Mouse (Mus musculus) MEL (cell line): ENCODE measurements around the gene Tex46. TPM values are rescaled to one million over a fixed set of nuclear protein-coding genes. Genes with fewer than 3 reads are reported as not detected.

Source experiments
- DNase-seq: peaks from one replicate; pipeline ENCODE4 v3.0.0; 2011; ENCODE audit warnings: low read depth, low spot score
- H3K27ac ChIP-seq: 2 replicates; pipeline ENCODE4 v1.5.1; 2012; ENCODE audit warnings: low read depth, mild to moderate bottlenecking, control low read depth, low read length, moderate library complexity; ENCODE audit not compliant: control insufficient read depth
- H3K27me3 ChIP-seq, 2 experiments: fragments of 150-350 bp in 1 of 2; sonication (generic) in 1 of 2; 2 replicates each; pipeline ENCODE4 v1.6.1; 2012; ENCODE audit warnings: low read length in 2 of 2, mild to moderate bottlenecking in 2 of 2, improper control_type of control experiment in 1 of 2, moderate library complexity in 1 of 2; ENCODE audit not compliant: insufficient read depth in 2 of 2, control insufficient read depth in 1 of 2
- H3K36me3 ChIP-seq, 2 experiments: 2 replicates each; pipeline ENCODE4 v1.6.1; 2012 to 2014; ENCODE audit warnings: low read length in 2 of 2, improper control_type of control experiment in 1 of 2, inconsistent platforms in 1 of 2, mild to moderate bottlenecking in 1 of 2; ENCODE audit not compliant: insufficient read depth in 2 of 2, control insufficient read depth in 1 of 2
- H3K4me1 ChIP-seq, 2 experiments: fragments of 150-350 bp in 1 of 2; sonication (generic) in 1 of 2; 2 replicates each; pipeline ENCODE4 v1.6.1; 2012; ENCODE audit warnings: low read length in 2 of 2, improper control_type of control experiment in 1 of 2, mild to moderate bottlenecking in 1 of 2; ENCODE audit not compliant: insufficient read depth in 2 of 2, control insufficient read depth in 1 of 2
- H3K4me3 ChIP-seq, 2 experiments: fragments of 150-350 bp in 1 of 2; sonication (generic) in 1 of 2; 2 replicates each; pipeline ENCODE4 v1.5.1; 2012; ENCODE audit warnings: low read depth in 2 of 2, low read length in 2 of 2, mild to moderate bottlenecking in 2 of 2, moderate library complexity in 2 of 2, control low read depth in 1 of 2, improper control_type of control experiment in 1 of 2; ENCODE audit not compliant: control insufficient read depth in 1 of 2, insufficient read depth in 1 of 2
- H3K79me2 ChIP-seq: 2 replicates; pipeline ENCODE4 v1.6.1; 2012; ENCODE audit warnings: mild to moderate bottlenecking, low read length, moderate library complexity; ENCODE audit not compliant: control insufficient read depth, poor library complexity, insufficient read depth
- H3K9ac ChIP-seq: 2 replicates; pipeline ENCODE4 v1.6.1; 2012; ENCODE audit warnings: low read depth, mild to moderate bottlenecking, control low read depth, low read length, moderate library complexity; ENCODE audit not compliant: control insufficient read depth, poor library complexity, severe bottlenecking
- H3K9me3 ChIP-seq: fragments of 150-350 bp; sonication (generic); replicated peaks from 2 replicates; pipeline ENCODE4 v1.6.1; 2012; ENCODE audit warnings: mild to moderate bottlenecking, low read length, improper control_type of control experiment, moderate library complexity; ENCODE audit not compliant: insufficient read depth
- BHLHE40 ChIP-seq: IDR thresholded peaks from 2 replicates; pipeline ENCODE4 v1.6.1; 2012; ENCODE audit warnings: low read depth, mild to moderate bottlenecking, inconsistent platforms, low read length, improper control_type of control experiment, borderline replicate concordance
- CHD1 ChIP-seq: IDR thresholded peaks from 2 replicates; pipeline ENCODE4 v1.6.1; 2012; ENCODE audit warnings: low read depth, mild to moderate bottlenecking, inconsistent platforms, low read length, improper control_type of control experiment
- CHD2 ChIP-seq: IDR thresholded peaks from 2 replicates; pipeline ENCODE4 v1.6.1; 2011; ENCODE audit warnings: low read length, improper control_type of control experiment
- E2F4 ChIP-seq: IDR thresholded peaks from 2 replicates; pipeline ENCODE4 v1.6.1; 2011; ENCODE audit warnings: low read depth, low read length, improper control_type of control experiment, borderline replicate concordance
- ELF1 ChIP-seq: IDR thresholded peaks from 2 replicates; pipeline ENCODE4 v1.6.1; 2014; ENCODE audit warnings: low read depth, mild to moderate bottlenecking, inconsistent platforms, low read length, improper control_type of control experiment, moderate library complexity
- ETS1 ChIP-seq: IDR thresholded peaks from 2 replicates; pipeline ENCODE4 v1.6.1; 2012; ENCODE audit warnings: low read depth, mild to moderate bottlenecking, inconsistent platforms, low read length, improper control_type of control experiment, moderate library complexity
- GABPA ChIP-seq: IDR thresholded peaks from 2 replicates; pipeline ENCODE4 v1.6.1; 2012; ENCODE audit warnings: low read depth, mild to moderate bottlenecking, inconsistent platforms, low read length, improper control_type of control experiment, moderate library complexity
- HCFC1 ChIP-seq: IDR thresholded peaks from 2 replicates; pipeline ENCODE4 v1.6.1; 2012; ENCODE audit warnings: low read depth, mild to moderate bottlenecking, inconsistent platforms, low read length, improper control_type of control experiment, moderate library complexity
- KAT2A ChIP-seq: conservative IDR thresholded peaks from 2 replicates; pipeline ENCODE4 v1.6.1; 2012; ENCODE audit warnings: low read depth, low read length, improper control_type of control experiment, inconsistent platforms
- MAFK ChIP-seq: IDR thresholded peaks from 2 replicates; pipeline ENCODE4 v1.6.1; 2011; ENCODE audit warnings: low read depth, mild to moderate bottlenecking, low read length, improper control_type of control experiment, borderline replicate concordance
- MAX ChIP-seq: IDR thresholded peaks from 2 replicates; pipeline ENCODE4 v1.6.1; 2011; ENCODE audit warnings: low read length, improper control_type of control experiment
- MAZ ChIP-seq: IDR thresholded peaks from 2 replicates; pipeline ENCODE4 v1.6.1; 2012; ENCODE audit warnings: low read depth, mild to moderate bottlenecking, inconsistent platforms, low read length, improper control_type of control experiment
- MEF2A ChIP-seq: IDR thresholded peaks from 2 replicates; pipeline ENCODE4 v1.6.1; 2014; ENCODE audit warnings: low read depth, mild to moderate bottlenecking, inconsistent platforms, low read length, improper control_type of control experiment; ENCODE audit not compliant: poor library complexity, insufficient replicate concordance, severe bottlenecking; ENCODE audit errors: extremely low read depth
- MXI1 ChIP-seq: IDR thresholded peaks from 2 replicates; pipeline ENCODE4 v1.6.1; 2011; ENCODE audit warnings: mild to moderate bottlenecking, low read depth, low read length, improper control_type of control experiment
- NRF1 ChIP-seq: IDR thresholded peaks from 2 replicates; pipeline ENCODE4 v1.6.1; 2014; ENCODE audit warnings: low read depth, mild to moderate bottlenecking, inconsistent platforms, low read length, improper control_type of control experiment, moderate library complexity; ENCODE audit not compliant: poor library complexity, insufficient read depth, severe bottlenecking
- POLR2A ChIP-seq, 2 experiments: IDR thresholded peaks; 2 replicates each; pipeline ENCODE4 v1.6.1; 2011 to 2012; ENCODE audit warnings: low read length in 2 of 2, mild to moderate bottlenecking in 2 of 2, control low read depth in 1 of 2, improper control_type of control experiment in 1 of 2, low read depth in 1 of 2, moderate library complexity in 1 of 2; ENCODE audit not compliant: control insufficient read depth in 1 of 2, insufficient read depth in 1 of 2, poor library complexity in 1 of 2
- RAD21 ChIP-seq: IDR thresholded peaks from 2 replicates; pipeline ENCODE4 v1.6.1; 2011; ENCODE audit warnings: mild to moderate bottlenecking, low read depth, low read length, improper control_type of control experiment
- SMC3 ChIP-seq: IDR thresholded peaks from 2 replicates; pipeline ENCODE4 v1.6.1; 2011; ENCODE audit warnings: low read depth, low read length, improper control_type of control experiment
- TAL1 ChIP-seq: IDR thresholded peaks from 2 replicates; pipeline ENCODE4 v1.6.1; 2012; ENCODE audit warnings: mild to moderate bottlenecking, inconsistent platforms, low read length, moderate library complexity, mixed read lengths
- TBP ChIP-seq: IDR thresholded peaks from 2 replicates; pipeline ENCODE4 v1.8.0; 2011; ENCODE audit warnings: low read depth, low read length, improper control_type of control experiment
- TCF12 ChIP-seq: IDR thresholded peaks from 2 replicates; pipeline ENCODE4 v1.6.1; 2014; ENCODE audit warnings: low read depth, mild to moderate bottlenecking, inconsistent platforms, low read length, improper control_type of control experiment, moderate library complexity
- UBTF ChIP-seq: IDR thresholded peaks from 2 replicates; pipeline ENCODE4 v1.6.1; 2012; ENCODE audit warnings: low read depth, mild to moderate bottlenecking, inconsistent platforms, low read length, improper control_type of control experiment, moderate library complexity, borderline replicate concordance; ENCODE audit not compliant: insufficient read depth
- USF1 ChIP-seq: IDR thresholded peaks from 2 replicates; pipeline ENCODE4 v1.6.1; 2014; ENCODE audit warnings: low read depth, mild to moderate bottlenecking, inconsistent platforms, low read length, improper control_type of control experiment, moderate library complexity
- USF2 ChIP-seq, 2 experiments: IDR thresholded peaks; 2 replicates each; pipeline ENCODE4 v1.6.1; 2011 to 2012; ENCODE audit warnings: improper control_type of control experiment in 2 of 2, low read length in 2 of 2, borderline replicate concordance in 1 of 2, inconsistent platforms in 1 of 2, low read depth in 1 of 2, mild to moderate bottlenecking in 1 of 2; ENCODE audit not compliant: insufficient read depth in 1 of 2
- ZMIZ1 ChIP-seq: IDR thresholded peaks from 2 replicates; pipeline ENCODE4 v1.6.1; 2012; ENCODE audit warnings: low read depth, mild to moderate bottlenecking, inconsistent platforms, low read length, improper control_type of control experiment, moderate library complexity
- polyA plus RNA-seq, 2 experiments: library from polyadenylated mRNA; stranded (reverse) in 1 of 2; unstranded in 1 of 2; fragments of >175 nt in 1 of 2; fragments of >200 nt in 1 of 2; gene quantifications; 2 replicates each; pipeline versions ENCODE4 v1.2.1 to v1.2.4; 2012; ENCODE audit warnings: low replicate concordance in 2 of 2, low read depth in 1 of 2; ENCODE audit not compliant: insufficient read length in 2 of 2, insufficient read depth in 1 of 2, missing spikeins in 1 of 2
- total RNA-seq: library from RNA; depleted of rRNA; stranded (reverse); fragments of 300-350 nt; gene quantifications from 2 replicates; pipeline ENCODE4 v1.2.3, GENCODE M21; 2012

Gene Tex46
- total and polyA plus RNA-seq, 3 experiments = not detected

DNA sequence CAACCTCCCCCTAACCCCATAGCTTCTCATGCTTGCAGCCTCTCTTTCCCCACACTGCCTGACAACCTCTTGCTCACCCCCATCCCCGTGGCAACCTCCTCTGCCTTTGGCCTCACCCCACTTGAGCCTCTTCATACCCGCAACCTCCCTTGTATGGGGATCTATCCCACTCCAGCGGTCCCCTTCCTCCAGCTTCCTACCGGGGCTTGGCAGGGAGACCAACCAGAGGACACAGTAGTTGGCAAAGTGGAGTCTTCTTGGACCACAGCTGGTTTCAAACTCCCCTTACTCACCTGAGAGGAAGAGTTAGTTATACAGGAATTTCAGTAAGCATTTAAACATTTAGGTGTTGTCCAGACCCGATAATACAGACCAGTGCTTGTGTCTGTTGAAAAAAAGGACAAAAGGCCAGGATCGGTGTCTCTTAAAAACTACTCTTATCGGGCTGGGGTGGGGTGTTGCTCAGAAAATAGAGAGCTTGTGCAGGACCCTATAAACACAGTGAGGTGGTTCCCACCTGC, 28.1 kb downstream of the Tex46 start:
- Histone ChIP-seq H3K9me3 (no peaks in the 10 kb centered on the region), H3K4me1 (no peaks in the 10 kb centered on the region), H3K36me3 (no peaks in the 10 kb centered on the region), H3K9ac (no peak overlapping the region), H3K79me2 (no peaks in the 10 kb centered on the region), H3K27ac (no peak overlapping the region), H3K27me3 (peaks cover 0 to 4% of the 10 kb centered on the region in 2 experiments; a peak in 3 of 4 replicates), H3K4me3 (no peak overlapping the region)
- DNase-seq = no peak
- TF ChIP-seq GABPA (no peak), MAZ (no peak), MAX (no peak), CHD1 (no peak), POLR2A (IDR thresholded peaks at IDR 0.05; ENCODE audit: control insufficient read depth in 1 of 2, insufficient read depth in 1 of 2, low read depth in 1 of 2, low read length in 2 of 2, poor library complexity in 1 of 2) (no peak), RAD21 (no peak), KAT2A (no peak), E2F4 (no peak), SMC3 (no peak), ELF1 (no peak), NRF1 (no peak), UBTF (no peak), TCF12 (no peak), MXI1 (no peak), USF2 (IDR thresholded peaks at IDR 0.05; ENCODE audit: borderline replicate concordance in 1 of 2, insufficient read depth in 1 of 2, low read depth in 1 of 2, low read length in 2 of 2) (no peak), TBP (no peak), HCFC1 (no peak), ETS1 (no peak), USF1 (no peak), BHLHE40 (no peak)

DNA sequence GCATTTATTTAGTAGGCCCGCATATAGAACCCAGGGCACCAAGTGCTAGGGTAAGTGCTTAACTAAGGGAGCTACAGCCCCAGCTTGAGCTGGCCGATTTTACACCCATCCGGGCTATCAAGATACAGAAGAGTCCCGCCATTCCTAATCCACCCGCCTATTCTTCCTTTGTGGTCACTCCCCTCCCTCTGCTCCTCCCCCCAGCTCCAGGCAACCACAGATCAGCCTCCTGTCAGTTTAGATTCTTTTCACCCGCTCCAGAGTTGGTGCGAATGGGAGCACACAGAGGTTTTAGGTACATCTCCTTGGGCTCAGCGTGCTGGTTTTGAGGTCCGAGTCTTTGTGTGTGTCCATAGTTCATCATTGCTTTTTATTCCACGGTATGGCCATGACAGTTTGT, 28.7 kb downstream of the Tex46 start:
- Histone ChIP-seq H3K36me3 (no peaks in the 10 kb centered on the region), H3K4me1 (no peaks in the 10 kb centered on the region), H3K4me3 (no peak overlapping the region), H3K79me2 (no peaks in the 10 kb centered on the region), H3K27ac (no peak overlapping the region), H3K9me3 (no peaks in the 10 kb centered on the region), H3K9ac (no peak overlapping the region), H3K27me3 (peaks cover 0 to 4% of the 10 kb centered on the region in 2 experiments; a peak in 3 of 4 replicates)
- TF ChIP-seq MEF2A = no peak
- TF ChIP-seq NRF1 = no peak
- no peak for TF ChIP-seq TAL1
- TF ChIP-seq ELF1 = no peak
- no peak for TF ChIP-seq MAFK
- no peak for TF ChIP-seq CHD2
- TF ChIP-seq ZMIZ1 = no peak
- no peak for DNase-seq
